Mouse (Mus musculus): ENCODE data around the gene Mrpl49.

The Mrpl49 gene

DNA sequence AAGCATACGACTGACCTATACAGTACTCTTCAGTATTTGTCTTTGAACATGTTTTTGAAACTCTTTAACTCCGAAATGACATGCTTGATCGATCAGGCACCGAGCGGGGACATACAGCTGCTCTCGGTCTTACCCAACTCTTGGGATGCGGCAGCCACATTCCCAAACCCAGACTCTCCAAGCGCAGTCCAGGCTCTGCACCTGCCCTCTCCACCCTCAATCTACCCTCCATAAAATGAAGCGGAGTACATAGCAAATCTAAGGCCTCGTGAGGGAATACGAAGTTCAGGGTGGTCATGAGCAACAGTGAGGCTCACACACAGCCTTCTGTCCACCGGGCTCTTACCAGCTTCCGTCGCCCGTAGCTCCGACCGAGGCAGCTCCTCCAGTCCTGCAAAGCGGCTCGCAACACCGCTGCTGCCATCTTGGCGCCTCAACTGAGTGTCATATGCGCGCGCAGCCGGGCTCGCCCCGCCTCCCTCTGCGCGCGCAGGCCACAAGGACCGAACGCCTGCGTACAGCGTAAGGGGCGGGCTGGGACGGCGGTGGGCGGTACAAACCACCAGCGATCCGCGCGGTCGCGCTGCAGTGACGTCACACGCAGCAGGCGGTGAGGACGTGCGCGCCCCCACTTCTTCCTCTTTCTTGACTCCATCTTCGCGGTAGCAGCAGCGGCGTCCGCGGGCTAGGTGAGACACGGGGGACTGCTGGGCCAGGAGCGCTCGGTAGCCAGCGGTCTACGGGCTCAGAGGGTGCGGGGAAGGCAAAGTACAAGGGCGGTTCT is at the start of gene Mrpl49, which contains the start of gene Fau:
Mrpl49 (minus strand) TSS at position 473 of the 784 bp plus-strand sequence.
Fau (plus strand) TSS at position 532 of the 784 bp plus-strand sequence.
- peak; percentile 99 for DNase-seq (ENCODE audit: low spot score)

DNA sequence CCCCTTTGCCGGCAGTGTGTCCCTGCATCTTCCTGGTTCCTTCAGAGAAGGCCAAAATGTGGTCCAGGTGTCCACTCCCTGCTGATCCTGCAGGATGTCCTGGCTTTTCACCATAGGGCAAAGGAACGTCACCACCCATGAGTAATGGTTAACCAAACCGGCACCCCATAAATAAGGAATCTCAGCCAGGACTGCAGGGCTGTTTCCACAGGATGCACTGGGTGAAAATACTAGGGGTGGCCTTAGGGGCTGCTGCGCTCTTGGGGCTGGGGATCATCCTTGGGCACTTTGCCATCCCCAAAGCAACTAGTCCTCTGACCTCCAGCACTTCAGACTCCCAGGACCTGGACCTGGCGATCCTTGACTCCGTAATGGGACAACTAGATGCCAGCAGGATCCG is 48.0 kb upstream of the Mrpl49 start, which contains the start of gene Naaladl1:
Naaladl1 (plus strand) TSS at position 197 of the 400 bp plus-strand sequence.
- DNase-seq (ENCODE audit: low spot score) = no peak

DNA sequence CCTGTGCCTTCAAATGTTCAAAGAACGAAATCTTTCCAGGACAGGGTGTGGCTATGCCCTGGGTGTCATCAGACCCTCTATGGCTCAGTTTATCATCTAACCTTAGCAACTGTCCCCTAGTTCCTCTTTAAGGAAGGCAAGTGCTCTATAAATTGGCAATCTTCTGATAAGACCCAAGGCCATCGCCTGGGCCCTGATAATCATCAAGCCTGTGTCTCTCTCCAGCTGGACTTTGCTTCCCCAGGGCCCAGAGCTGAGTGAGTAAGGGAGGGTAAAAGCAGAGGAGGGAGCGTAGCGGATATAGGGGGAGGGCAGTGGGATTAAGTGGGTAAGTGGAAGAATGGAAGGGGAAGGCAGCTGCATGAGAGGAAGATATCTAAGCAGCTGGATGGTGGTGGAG is 46.9 kb upstream of the Mrpl49 start:
- no peak for DNase-seq (ENCODE audit: low spot score)

DNA sequence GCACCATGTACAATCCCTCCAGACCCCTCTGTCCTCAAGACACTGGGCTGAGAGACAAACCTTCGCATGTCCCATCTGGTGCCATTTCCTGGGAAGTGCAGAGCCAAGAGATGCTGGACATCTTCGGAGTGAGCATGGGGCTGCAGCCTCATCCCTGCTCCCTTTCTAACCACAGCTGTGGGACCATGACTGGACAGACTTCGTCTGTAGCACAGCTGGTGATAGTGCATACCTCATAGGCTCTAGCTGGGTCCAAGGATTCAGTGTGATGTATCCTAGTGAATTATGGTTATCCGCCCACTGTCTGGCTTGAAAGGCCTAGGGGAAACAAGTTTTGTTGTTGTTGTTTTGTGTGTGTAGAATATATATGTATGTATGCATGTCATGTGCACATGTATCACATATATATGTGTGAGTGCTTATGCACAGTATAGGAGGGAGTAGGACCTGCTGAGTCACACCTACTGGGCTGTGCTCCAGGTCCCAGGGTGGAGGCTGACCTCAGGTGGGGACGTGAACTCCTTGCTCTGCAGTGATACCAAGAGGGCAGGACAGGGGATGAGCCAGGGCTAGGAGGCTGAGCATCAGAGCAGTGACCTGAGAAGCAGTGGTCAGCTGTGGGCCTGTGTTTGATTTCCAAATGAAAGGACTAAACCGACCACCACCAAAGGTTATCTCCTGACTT is 44.7 kb upstream of the Mrpl49 start:
- no peak for DNase-seq (ENCODE audit: low spot score)

DNA sequence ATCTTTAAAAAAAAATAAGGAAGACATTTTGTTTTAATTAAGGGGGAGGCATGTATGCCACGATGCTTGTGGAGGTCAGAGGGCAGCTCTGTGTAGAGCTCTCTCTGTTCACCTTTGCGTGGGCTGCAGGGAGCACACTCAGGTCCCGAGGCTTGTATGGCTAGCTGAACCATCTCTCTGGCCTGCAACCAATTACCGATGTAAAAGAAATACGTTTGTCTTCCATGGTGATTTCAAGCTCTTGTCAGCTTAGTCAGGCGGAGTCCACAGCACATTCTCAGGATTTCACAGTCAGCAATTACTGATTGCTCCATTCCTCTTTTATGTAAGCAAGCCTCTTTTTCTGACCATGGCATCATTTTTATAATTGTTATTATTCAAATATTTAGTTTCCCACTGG is 43.6 kb upstream of the Mrpl49 start:
- no peak for DNase-seq (ENCODE audit: low spot score)

DNA sequence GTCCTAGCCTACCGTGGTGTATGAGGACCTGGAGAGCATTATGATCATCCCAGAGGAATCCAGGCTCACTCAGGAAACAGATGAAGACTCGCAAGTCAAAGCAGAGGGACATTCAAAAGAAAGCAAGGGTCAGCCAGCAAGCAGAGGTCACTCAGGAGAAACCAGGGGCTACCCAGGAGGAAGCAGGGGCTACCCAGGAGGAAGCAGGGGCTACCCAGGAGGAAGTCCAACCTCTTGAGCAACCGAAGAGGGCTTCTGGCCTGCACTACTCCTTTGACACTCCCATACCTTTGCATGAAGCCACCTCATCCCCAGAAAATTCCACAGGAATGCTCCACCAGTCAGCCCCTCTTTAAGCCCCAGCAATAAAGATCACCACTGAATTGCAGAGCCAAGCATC is 40.3 kb upstream of the Mrpl49 start:
- DNase-seq (ENCODE audit: low spot score) = no peak

DNA sequence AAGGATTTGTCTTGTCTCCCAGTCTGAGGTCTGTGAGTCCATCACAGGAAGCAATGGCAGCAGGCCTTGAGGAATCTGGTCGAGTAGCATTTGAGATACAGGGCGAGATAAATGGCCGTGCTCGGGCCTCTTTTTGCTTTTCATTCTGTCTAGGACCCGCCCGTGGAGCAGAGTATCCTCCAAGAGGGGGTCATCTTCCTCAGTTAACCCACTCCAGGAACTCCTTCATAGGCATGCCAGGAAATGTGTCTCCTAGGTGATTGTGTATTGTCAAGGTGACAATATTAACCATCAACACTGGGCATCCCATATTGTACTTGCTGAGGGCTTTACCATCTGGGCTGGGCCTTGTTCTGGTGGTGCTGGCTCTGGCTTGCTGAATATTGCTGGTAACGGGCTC is 36.5 kb upstream of the Mrpl49 start, which contains the start of gene AC131692.1:
AC131692.1 (plus strand) TSS at position 301 of the 400 bp plus-strand sequence.
- DNase-seq (ENCODE audit: low spot score) = no peak

DNA sequence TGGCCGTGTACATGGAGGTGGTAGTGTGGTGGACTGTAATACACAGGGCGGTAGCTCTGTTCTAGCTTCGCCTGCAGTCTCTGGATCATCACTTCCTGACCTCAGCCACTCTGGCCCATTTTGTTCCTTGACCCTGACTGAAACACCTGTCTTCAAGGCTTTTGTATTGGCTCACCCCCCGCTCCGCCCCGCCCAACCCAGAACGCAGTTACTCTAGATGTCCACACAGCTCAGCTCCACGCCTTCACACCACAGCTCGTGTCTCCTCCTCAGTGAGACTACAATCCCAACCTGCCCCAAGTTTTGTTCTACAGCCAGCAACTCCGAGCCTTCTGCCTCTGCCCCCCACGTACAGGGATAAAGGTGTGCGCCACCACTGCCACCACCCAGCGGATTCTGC is 31.3 kb upstream of the Mrpl49 start:
- no peak for DNase-seq (ENCODE audit: low spot score)

DNA sequence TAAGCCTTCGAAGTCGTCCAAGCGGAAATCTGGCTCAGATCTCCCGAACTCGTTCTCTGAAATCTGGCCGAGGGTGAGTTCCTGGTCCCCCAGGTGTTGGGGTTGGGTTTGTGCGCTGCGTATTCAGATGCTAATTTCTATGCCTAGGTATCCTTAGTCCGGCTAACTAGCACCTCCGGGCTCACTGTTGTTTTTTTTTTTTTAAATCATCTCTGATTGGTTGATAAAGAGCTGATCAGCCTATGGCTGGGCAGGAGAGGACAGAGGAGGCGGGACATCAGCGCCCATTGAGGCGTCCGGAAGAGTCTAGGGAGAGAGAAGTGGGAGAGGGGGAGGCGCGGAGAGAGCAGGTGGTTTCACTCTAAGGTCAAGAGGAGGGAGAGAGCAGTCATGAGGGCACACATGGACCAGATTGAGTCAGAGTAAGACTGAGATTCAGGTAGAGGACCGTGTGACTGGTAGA is 27.9 kb upstream of the Mrpl49 start:
- peak; percentile 51 for DNase-seq (ENCODE audit: low spot score)

DNA sequence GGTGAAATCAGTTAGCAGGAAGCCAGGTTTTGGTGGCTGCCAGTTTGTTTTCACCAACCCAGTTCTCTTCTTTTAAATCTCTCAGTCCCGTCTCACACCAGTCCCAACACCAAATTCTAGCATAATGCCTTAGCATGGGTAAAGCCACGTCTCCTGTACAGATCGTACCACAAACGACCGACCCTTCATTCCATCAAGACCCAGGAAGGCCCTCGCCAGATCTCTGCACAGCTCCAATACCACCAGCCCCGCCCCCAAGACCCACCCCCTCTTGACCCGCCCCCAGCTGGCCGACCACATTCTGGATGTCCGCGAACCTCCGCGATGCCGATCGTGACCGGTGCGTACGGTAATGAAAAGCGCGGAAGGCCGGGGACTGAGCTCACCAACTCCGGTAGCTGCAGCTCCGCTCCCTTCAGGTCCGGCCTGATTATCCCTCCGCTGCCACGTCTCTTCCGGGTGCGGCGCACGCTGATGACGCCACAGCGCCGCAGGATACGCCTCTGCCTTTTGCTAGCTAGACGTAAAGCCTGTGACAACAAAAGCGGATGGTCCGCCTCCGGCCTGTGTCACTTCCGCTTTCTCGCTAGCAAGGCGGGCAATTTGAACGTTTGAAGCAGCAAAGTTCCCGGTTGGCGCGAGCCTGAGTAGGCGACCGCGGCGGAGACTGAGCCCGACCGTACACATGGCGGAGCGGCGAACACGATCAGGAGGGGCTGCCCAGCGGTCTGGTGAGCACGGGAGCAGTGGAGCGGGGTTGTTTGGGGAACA is 27.1 kb upstream of the Mrpl49 start, which contains the start of the genes Zfpl1 and Cdca5:
Zfpl1 (minus strand) TSS at position 479 of the 771 bp plus-strand sequence.
Cdca5 (plus strand) TSS at position 506 of the 771 bp plus-strand sequence.
- peak; percentile 98 for DNase-seq (ENCODE audit: low spot score)

DNA sequence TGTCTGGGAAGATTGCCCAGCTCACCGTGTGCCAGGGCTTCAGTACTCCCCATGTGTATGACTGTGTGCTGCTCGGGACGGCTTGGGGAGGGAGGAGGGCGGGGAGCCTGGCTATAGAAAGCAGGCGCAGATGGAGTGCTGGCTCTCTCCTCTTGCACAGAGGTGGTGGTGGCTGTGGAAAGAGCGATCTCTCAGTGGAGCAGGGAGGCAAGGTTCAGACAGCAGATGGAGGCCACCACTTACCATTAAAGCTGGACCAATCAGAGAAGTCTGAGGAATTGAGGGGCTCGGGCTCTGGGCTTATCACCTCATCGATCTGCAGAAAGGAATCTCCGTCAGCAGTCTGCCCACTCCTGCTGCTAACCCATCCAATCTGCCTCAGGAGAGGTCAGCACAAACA is 24.6 kb upstream of the Mrpl49 start, which contains the start of gene Gm28374:
Gm28374 (minus strand) TSS at position 101 of the 400 bp plus-strand sequence.
- DNase-seq (ENCODE audit: low spot score) = no peak

DNA sequence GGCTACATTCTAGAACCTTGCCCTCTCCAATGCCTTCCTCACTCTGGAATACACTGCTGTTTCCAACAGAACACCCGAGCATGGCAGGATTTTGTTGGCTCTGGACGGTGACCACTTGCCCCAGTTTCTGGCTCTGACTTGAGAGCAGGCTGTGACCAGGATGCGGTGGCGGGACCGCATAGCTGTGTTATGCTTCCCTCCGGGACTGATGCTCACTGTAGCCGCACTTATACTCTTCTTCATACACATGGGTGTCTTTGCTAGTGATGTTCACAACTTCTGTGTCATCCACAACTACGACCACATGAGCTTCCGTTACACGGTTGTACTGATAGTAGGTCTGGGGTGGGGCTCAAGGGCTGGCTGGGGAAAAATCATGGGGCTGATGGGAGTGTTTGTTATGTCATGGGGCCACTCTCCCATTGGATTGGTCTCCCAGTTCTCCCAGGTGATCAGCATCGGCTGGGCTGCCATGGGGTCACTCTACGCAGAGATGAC is 22.4 kb upstream of the Mrpl49 start, which contains the start of gene Tmem262:
Tmem262 (plus strand) TSS at position 51 of the 498 bp plus-strand sequence.
- no peak for DNase-seq (ENCODE audit: low spot score)

DNA sequence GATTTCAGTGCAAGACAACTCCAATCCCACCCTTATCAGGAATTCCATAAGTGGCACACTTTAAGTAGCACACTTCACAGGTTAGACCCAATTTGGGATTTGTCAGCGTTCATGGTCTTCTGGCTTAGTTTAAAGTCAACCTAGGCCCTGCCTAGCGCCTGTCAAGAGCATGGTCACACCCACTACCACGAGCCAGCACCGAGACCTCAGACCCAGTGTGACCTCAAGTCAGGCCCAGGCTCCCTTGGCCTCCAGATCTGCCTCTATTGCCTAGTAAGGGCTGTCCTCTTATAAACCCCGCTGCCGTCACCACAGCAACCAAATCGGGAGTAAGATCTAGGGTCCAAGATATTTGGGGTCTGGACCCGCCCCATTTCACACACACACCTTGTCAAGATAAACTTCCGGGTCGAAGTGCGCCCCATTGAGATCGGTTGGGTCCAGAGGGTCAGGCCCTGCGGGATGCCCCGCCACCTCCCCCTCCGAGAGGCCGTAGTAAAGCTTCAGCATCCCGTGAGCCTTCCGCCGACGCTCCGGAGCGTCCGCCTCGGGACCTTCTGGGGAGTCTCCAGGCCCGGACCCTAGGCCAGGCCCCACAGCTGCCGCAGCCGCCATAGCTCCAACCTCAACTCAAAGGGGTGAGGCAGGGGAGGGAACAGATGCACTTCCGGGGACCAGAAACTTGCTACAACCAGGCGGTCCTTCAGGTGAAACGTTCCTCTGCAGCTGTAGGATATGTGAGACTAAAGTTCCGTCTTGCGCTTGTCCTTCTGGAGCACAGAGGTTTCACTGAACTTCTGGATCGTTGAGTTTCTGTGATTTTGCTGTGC is 19.2 kb upstream of the Mrpl49 start, which contains the start of gene Vps51:
Vps51 (minus strand) TSS at position 668 of the 830 bp plus-strand sequence.
- DNase-seq (ENCODE audit: low spot score) = peak; percentile 88

DNA sequence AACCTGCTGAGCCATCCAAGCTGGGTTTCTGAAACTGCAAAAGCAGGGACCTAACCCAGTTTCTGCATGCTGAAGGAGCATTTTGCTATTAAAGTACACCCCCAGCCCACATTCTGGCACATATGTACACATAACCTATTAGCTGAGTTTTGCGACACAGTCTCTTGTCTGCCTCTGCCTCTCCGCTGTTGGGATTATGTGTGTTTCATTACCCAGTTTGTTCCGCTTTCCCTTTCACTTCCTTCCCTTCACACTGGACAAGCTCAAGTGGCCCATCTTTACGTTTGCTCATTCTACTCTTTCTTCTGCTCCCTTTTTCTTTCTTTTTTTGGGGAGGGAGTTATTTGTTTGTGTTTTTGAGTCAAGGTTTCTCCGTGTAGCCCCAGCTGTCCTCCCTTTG is 16.3 kb upstream of the Mrpl49 start:
- DNase-seq (ENCODE audit: low spot score) = no peak

DNA sequence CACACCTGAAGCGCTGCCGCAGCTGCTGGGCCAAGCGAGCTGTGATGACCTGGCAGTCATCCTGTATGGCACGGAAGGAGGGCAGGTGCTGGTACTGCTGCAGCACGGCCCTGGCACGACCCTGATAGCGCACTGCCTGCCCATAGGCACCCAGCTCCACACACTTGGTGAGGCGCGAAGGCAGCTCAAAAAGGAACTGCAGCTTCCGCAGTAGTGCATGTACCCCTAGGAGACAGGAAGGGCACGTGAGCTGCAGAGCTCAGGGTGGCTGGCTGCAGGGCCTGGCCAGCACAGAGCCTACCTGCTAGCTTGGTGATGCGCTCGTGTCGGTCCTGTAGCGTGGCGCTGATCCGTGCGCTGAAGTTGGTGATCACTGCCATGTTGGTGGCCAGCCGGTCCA is 13.7 kb upstream of the Mrpl49 start:
- DNase-seq (ENCODE audit: low spot score) = no peak

DNA sequence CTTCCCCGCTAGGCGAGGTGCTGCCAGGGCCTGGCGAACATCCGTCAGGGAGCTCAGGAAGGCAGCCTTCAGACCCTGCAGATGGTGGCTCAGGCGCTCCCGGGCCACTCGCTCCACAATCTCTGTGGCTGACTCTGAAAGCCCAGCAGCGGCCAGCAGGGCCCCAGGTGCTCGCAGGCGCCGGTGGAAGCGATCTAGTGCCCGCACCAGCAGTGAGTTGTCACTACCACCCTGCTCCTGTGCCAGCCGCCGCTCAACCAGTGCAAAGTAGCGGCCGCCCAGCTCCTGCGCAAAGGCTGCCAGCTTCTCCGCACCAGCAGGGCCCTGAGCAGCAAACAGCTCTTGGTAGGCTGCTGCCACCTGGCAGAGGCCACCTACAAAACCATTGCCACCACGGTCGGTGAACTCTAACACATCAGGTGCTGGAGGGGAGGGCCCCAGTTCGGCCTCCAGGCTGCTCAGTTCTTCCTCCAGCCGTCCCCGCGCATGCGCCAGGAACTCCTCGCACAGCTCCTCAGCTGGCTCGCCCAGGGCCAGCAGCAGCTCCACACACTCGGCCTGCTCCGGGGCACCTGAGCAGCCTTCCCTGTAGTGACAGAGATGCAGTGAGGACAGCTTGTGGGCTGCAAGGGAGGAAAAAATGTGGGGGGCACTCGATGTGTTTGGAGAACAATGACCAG is 13.1 kb upstream of the Mrpl49 start:
- no peak for DNase-seq (ENCODE audit: low spot score)

DNA sequence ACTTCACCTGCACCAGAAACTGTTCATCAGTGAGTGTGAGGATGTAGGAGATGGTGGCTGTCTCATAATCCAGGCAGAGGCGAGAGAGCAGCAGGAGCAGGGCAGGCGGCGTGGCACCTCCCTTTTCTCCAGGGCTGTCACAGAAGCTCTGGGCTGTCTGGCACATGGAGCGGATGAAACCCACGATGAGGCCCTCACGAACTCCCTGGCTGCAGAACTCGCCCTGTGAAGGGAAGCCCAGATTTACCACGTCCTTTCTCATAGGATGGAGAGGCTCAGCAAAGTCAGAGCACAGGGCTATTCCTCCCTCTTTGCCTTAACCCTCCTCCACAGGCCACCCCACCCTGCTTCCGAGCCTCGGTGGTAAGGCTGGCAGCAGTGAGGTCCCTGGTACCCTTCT is 12.3 kb upstream of the Mrpl49 start:
- DNase-seq (ENCODE audit: low spot score) = no peak

DNA sequence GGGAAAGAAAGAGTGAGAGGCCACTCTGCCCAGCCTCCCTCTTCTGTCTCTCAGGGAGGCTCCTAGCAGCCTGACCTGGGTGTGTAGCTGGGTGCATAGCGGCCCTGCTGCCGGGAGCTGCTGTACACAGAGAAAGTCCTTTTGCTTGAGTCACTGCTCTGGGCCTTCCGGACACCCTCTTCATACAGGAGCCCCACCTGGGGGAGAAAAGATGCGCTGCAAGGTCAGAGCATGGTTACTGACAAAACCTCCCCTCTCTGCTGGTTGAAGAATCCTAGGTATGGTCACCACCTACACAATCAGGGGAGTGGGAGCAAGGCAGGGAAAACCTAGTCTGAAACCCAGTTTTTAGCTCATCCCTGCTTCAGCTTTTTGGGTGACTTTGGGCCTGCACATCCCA is 11.4 kb upstream of the Mrpl49 start:
- no peak for DNase-seq (ENCODE audit: low spot score)

DNA sequence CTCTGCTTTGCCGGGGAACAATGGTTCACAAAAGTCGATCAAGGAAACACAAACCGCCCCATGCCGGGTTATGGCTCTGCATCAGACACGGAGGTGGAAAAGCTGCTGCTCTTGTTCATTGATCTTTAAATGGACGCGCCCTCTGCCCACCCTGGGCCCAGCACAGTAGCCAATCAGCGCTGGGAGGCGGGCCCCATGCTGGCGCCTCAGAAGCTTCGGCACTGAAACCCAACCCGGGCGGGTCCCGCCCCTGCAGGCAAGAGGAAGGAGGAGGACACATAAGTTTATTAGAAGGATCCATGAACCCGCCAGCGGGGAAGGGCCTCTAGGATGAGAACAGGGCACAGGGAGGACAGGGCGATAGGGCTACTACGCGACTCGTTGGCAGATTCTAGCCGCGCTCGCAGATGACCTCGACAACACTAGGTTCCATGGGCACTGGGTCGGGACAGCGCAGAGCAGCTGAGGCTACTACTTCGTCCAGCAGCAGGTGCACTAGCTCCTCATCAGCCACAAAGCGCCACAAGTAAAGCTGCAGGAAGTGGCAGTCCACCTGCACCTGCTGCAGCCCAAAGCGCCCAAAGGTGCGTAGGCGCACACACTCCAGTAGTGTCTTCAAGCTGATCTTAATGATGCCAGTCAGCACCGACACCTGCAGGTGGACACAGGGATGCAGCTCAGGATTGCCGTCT is 10.3 kb upstream of the Mrpl49 start, which contains the start of gene Tm7sf2:
Tm7sf2 (minus strand) TSS at position 650 of the 692 bp plus-strand sequence.
- peak; percentile 91 for DNase-seq (ENCODE audit: low spot score)
